Comparison of ENCODE assay signal across 8 mouse cellular contexts in the genomic region with DNA sequence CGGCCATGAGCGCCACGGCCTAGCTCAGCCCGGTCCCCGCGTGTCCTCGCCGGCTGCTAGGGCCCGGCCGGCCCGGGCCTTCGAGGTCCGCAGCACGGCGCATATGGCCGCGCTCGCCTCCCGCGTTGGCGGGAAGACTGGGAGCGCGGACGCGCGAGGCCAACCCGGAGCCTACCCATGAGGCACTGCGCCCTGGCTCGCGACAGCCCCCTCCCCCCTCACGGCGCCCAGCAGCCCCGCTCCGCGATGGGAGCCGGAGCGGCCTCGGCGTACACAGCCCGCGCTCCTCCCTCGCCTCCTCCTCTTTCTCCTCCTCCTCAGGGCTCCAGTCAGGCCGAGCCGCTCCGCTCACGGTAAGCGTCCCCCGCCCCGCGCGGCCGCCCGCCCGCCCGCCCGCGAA. TPM values are rescaled to one million over a fixed set of nuclear protein-coding genes. Genes with fewer than 3 reads are reported as not detected.
DNase-seq lines count a peak whose midpoint lies in the region; ATAC-seq and TF ChIP-seq lines count a peak whose summit lies in the region.

Gene Zfp280d, plus strand, starts transcription at position 184 of the 400 bp plus-strand sequence.

- peak within 1 kb of the TSS; percentile 83 for H3K9ac ChIP-seq in MEL (ENCODE audit: control insufficient read depth, low read depth, low read length, poor library complexity, severe bottlenecking)
- peak within 1 kb of the TSS; percentile 85 for H3K9ac ChIP-seq in lung, embryonic 16.5 days (ENCODE audit: low read length)

- H3K4me2 ChIP-seq in lung, embryonic 16.5 days (ENCODE audit: low read depth, low read length), result peak within 1 kb of the TSS; percentile 77

- no peak for TF ChIP-seq CTCF in MEL (IDR thresholded peaks at IDR 0.05 in 2 of 3, conservative IDR thresholded peaks at IDR 0.05 in 1 of 3; ENCODE audit: control insufficient read depth in 1 of 3, insufficient read depth in 1 of 3, low read depth in 2 of 3, low read length in 3 of 3, poor library complexity in 1 of 3, severe bottlenecking in 1 of 3)
- no peak for TF ChIP-seq CTCF in cerebellum, adult 2 months (IDR thresholded peaks at IDR 0.05; ENCODE audit: borderline replicate concordance, insufficient read depth, low read depth, low read length)

- H3K27me3 ChIP-seq in MEL (ENCODE audit: control insufficient read depth in 1 of 2, insufficient read depth in 2 of 2, low read length in 2 of 2), result no peaks in the 10 kb centered on the region
- H3K27me3 ChIP-seq in cerebellum, adult 2 months (ENCODE audit: control insufficient read depth, insufficient read depth, low read length), result no peaks in the 10 kb centered on the region
- no peaks in the 10 kb centered on the region for H3K27me3 ChIP-seq in lung, embryonic 16.5 days (ENCODE audit: control insufficient read depth, insufficient read depth, low read depth, low read length)

- peak in 1 of 2 experiments; percentile 51; a peak in 2 of 4 replicates for TF ChIP-seq EP300 in MEL (IDR thresholded peaks at IDR 0.05; ENCODE audit: low read depth in 1 of 2, low read length in 2 of 2)

- peaks cover 32% of the 10 kb centered on the region for H3K79me2 ChIP-seq in MEL (ENCODE audit: control insufficient read depth, insufficient read depth, low read length, poor library complexity)

- no peak for TF ChIP-seq RAD21 in MEL (IDR thresholded peaks at IDR 0.05; ENCODE audit: low read depth, low read length)

- peaks cover 0 to 26% of the 10 kb centered on the region in 2 experiments; a peak in 2 of 4 replicates for H3K36me3 ChIP-seq in MEL (ENCODE audit: control insufficient read depth in 1 of 2, insufficient read depth in 2 of 2, low read length in 2 of 2)
- H3K36me3 ChIP-seq in lung, embryonic 16.5 days (ENCODE audit: control insufficient read depth, insufficient read depth, low read length), result no peaks in the 10 kb centered on the region

- peak; percentile 90 for DNase-seq in MEL (ENCODE audit: low read depth, low spot score)
- peak; percentile 92 to 95 for DNase-seq in cerebellum, adult 2 months
- DNase-seq in forelimb bud, embryonic 11.5 days (ENCODE audit: low read depth, low spot score), result peak; percentile 91
- peak; percentile 42 for DNase-seq in layer of hippocampus, adult 9-10 months (ENCODE audit: low spot score)
- peak; percentile 71 for DNase-seq in ovary, postnatal 10 days (ENCODE audit: low spot score)
- DNase-seq in thymus, postnatal 10 days (ENCODE audit: low spot score in 2 of 2), result peak; percentile 91 to 92

- WGBS in cerebellum, adult 2 months, result 1% methylated on average over 52 of the region's 57 CpGs
- WGBS in lung, embryonic 16.5 days, result 3% methylated on average over 37 of the region's 57 CpGs

- peak; percentile 25 to 62; a peak in 2 of 4 replicates for TF ChIP-seq POLR2A in MEL (IDR thresholded peaks at IDR 0.05; ENCODE audit: control insufficient read depth in 1 of 2, insufficient read depth in 1 of 2, low read depth in 1 of 2, low read length in 2 of 2, poor library complexity in 1 of 2)
- TF ChIP-seq POLR2A in cerebellum, adult 2 months (IDR thresholded peaks at IDR 0.05; ENCODE audit: borderline replicate concordance, insufficient read depth, low read length), result peak; percentile 45; the same call in 1 of the 2 replicates

- H3K9me3 ChIP-seq in MEL (replicated peaks; ENCODE audit: insufficient read depth, low read length), result no peaks in the 10 kb centered on the region
- peaks cover 15% of the 10 kb centered on the region; the same call in 1 of the 2 replicates for H3K9me3 ChIP-seq in lung, embryonic 16.5 days (ENCODE audit: control insufficient read depth, low read length)

- peak within 1 kb of the TSS; percentile 73 for H3K27ac ChIP-seq in MEL (ENCODE audit: control insufficient read depth, low read depth, low read length)
- peak within 1 kb of the TSS; percentile 97 for H3K27ac ChIP-seq in cerebellum, adult 2 months (ENCODE audit: insufficient read depth, low read length)
- peak within 1 kb of the TSS; percentile 97 for H3K27ac ChIP-seq in lung, embryonic 16.5 days (ENCODE audit: low read length)

- ATAC-seq in hematopoietic stem cell, adult 5-6 weeks (replicated peaks in 1 of 2; ENCODE audit: insufficient read depth in 1 of 2, low FRiP score in 2 of 2, low TSS enrichment in 1 of 2, low read depth in 1 of 2, poor library complexity in 2 of 2, severe bottlenecking in 2 of 2), result peak; percentile 91 to 93
- ATAC-seq in lung, embryonic 16.5 days (ENCODE audit: low read depth), result peak; percentile 99

- H3K4me1 ChIP-seq in MEL (ENCODE audit: control insufficient read depth in 1 of 2, insufficient read depth in 2 of 2, low read length in 2 of 2), result peaks cover 11 to 16% of the 10 kb centered on the region in 2 experiments
- H3K4me1 ChIP-seq in cerebellum, adult 2 months (ENCODE audit: control insufficient read depth, insufficient read depth, low read length), result no peaks in the 10 kb centered on the region
- peaks cover 8% of the 10 kb centered on the region for H3K4me1 ChIP-seq in lung, embryonic 16.5 days (replicated peaks; ENCODE audit: control insufficient read depth, insufficient read depth, low read length)

- peak within 1 kb of the TSS; percentile 72 to 80 for H3K4me3 ChIP-seq in MEL (ENCODE audit: control insufficient read depth in 1 of 2, insufficient read depth in 1 of 2, low read depth in 2 of 2, low read length in 2 of 2)
- H3K4me3 ChIP-seq in cerebellum, adult 2 months (replicated peaks; ENCODE audit: insufficient read depth, low read depth, low read length), result peak within 1 kb of the TSS; percentile 97
- peak within 1 kb of the TSS; percentile 66 for H3K4me3 ChIP-seq in lung, embryonic 16.5 days (ENCODE audit: low read length)

TF ChIP-seq in MEL, 35 proteins besides CTCF, POLR2A, EP300 and RAD21:
- TF ChIP-seq MYC (IDR thresholded peaks at IDR 0.05; ENCODE audit: low read depth, low read length) (peak; percentile 77; the same call in 1 of the 2 replicates), MYB (IDR thresholded peaks at IDR 0.05; ENCODE audit: low read depth, low read length) (no peak), MXI1 (IDR thresholded peaks at IDR 0.05; ENCODE audit: low read depth, low read length) (0 out of 2 replicates have a peak, but pooled peaks have one; percentile 22), ETS1 (IDR thresholded peaks at IDR 0.05; ENCODE audit: low read depth, low read length) (peak; percentile 52; the same call in 1 of the 2 replicates), MAZ (IDR thresholded peaks at IDR 0.05; ENCODE audit: low read depth, low read length) (peak; percentile 92; the same call in 1 of the 2 replicates), SIN3A (IDR thresholded peaks at IDR 0.05; ENCODE audit: low read length) (peak; percentile 65; the same call in 1 of the 2 replicates), E2F4 (IDR thresholded peaks at IDR 0.05; ENCODE audit: borderline replicate concordance, low read depth, low read length) (peak; percentile 86; the same call in 1 of the 2 replicates), MAX (IDR thresholded peaks at IDR 0.05; ENCODE audit: low read length) (peak; percentile 99), JUND (IDR thresholded peaks at IDR 0.05; ENCODE audit: low read depth, low read length) (no peak), ZNF384 (IDR thresholded peaks at IDR 0.05; ENCODE audit: low read depth, low read length) (no peak), UBTF (IDR thresholded peaks at IDR 0.05; ENCODE audit: borderline replicate concordance, insufficient read depth, low read depth, low read length) (no peak), TBP (IDR thresholded peaks at IDR 0.05; ENCODE audit: low read depth, low read length) (no peak), TCF12 (IDR thresholded peaks at IDR 0.05; ENCODE audit: low read depth, low read length) (peak; percentile 57), NELFE (IDR thresholded peaks at IDR 0.05; ENCODE audit: low read depth, low read length) (peak; percentile 66; the same call in 1 of the 2 replicates), RCOR1 (IDR thresholded peaks at IDR 0.05; ENCODE audit: low read depth, low read length) (no peak), KAT2A (conservative IDR thresholded peaks at IDR 0.05; ENCODE audit: low read depth, low read length) (peak; percentile 44; the same call in 1 of the 2 replicates), HCFC1 (IDR thresholded peaks at IDR 0.05; ENCODE audit: low read depth, low read length) (peak; percentile 70), POLR2AphosphoS5 (IDR thresholded peaks at IDR 0.05; ENCODE audit: borderline replicate concordance, low read depth, low read length) (no peak), BHLHE40 (IDR thresholded peaks at IDR 0.05; ENCODE audit: borderline replicate concordance, low read depth, low read length) (peak; percentile 12; the same call in 1 of the 2 replicates)
TF ChIP-seq in MEL: peak in this region for 12.

RNA-seq across cellular contexts. Expression of gene Zfp280d, which starts in this region (rescaled TPM):
- 20.2 and 20.6 TPM in 2 replicates for total RNA-seq in MEL (2012; rRNA removed)
- polyA plus RNA-seq in MEL (2012; ENCODE audit: insufficient read depth in 1 of 2, insufficient read length in 2 of 2, low read depth in 1 of 2, low replicate concordance in 2 of 2, missing spikeins in 1 of 2), result 100 to 1,000 TPM in 1 of 2 experiments, 10 to 100 TPM in 1; 16.2 to 592 TPM
- polyA plus RNA-seq in cerebellum, adult 2 months (2012; rRNA removed), result 54.0 and 59.0 TPM in 2 replicates
- 95.1 and 96.4 TPM in 2 replicates for total RNA-seq in hematopoietic stem cell, adult 5-6 weeks (2017)
- polyA plus RNA-seq in lung, embryonic 16.5 days (2015; fragmentation: Nextera tagmentation; extraction: Ambion mirVana), result 36.8 and 40.7 TPM in 2 replicates

Comparison
In these comparisons a context has a peak if more than half of its experiments do, and no peak if none do; other contexts are left out.
1. Peak in every context shown above with its lines: DNase-seq, ATAC-seq, H3K4me3 ChIP-seq and H3K27ac ChIP-seq.
2. DNase-seq: peak in every context shown above with its lines; median percentile 94 in cerebellum, adult 2 months; 92 in thymus, postnatal 10 days; 91 in forelimb bud, embryonic 11.5 days; 90 in MEL; 71 in ovary, postnatal 10 days; 42 in layer of hippocampus, adult 9-10 months.